Comparison of ENCODE assay signal across 8 mouse cellular contexts in the genomic region with DNA sequence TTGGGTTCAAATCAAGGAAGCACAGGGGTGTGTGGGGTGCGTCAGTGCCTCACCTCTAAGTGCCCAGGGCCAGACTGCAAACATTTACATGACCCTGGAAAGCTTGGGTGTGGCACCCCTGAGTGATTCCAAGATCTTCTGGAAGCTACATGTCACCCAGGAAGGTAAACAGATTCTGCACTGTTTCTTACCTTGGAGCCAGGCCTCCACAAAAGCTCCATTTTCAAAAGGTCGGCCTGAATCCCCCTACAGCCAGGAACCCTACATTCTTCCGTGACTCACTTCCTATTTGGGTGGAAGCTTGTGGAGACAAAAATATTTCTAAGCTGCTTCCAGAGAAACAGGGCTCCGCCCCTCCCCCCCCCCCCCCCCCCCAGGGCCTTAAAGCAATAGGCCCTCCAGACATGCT. TPM values are rescaled to one million over a fixed set of nuclear protein-coding genes. Genes with fewer than 3 reads are reported as not detected.
DNase-seq lines count a peak whose midpoint lies in the region; ATAC-seq and TF ChIP-seq lines count a peak whose summit lies in the region.
"Had no signal": no experiment of that assay in that cellular context is flagged by ENCODE, and none has a peak within 500 bp of the region (broad histone marks: within the 10 kb centered on the region; RNA-seq: fewer than 3 reads in every experiment).

No protein-coding gene starts in this region.

- 27% methylated on average over 4 of the region's 4 CpGs for WGBS in limb, embryonic 15.5 days
- WGBS in limb, embryonic 10.5 days, result 75% methylated on average over 4 of the region's 4 CpGs
- WGBS in olfactory bulb, adult 2 months, result 22% methylated on average over 4 of the region's 4 CpGs
- 67% methylated on average over 4 of the region's 4 CpGs for WGBS in hindbrain, embryonic 13.5 days

- no peak overlapping the region for H3K4me3 ChIP-seq in limb, embryonic 15.5 days
- no peak overlapping the region for H3K4me3 ChIP-seq in limb, embryonic 10.5 days
- H3K4me3 ChIP-seq in embryonic fibroblast, embryonic 13.5 days (ENCODE audit: insufficient read depth, low read length), result no peak overlapping the region
- H3K4me3 ChIP-seq in olfactory bulb, adult 2 months (ENCODE audit: insufficient read depth, low read depth, low read length), result 0 out of 2 replicates have a peak overlapping the region, but pooled peaks have one; percentile 18
- H3K4me3 ChIP-seq in hindbrain, embryonic 13.5 days, result no peak overlapping the region

- peak overlapping the region; percentile 47 for H3K27ac ChIP-seq in limb, embryonic 15.5 days
- no peak overlapping the region for H3K27ac ChIP-seq in limb, embryonic 10.5 days
- peak overlapping the region; percentile 65 for H3K27ac ChIP-seq in embryonic fibroblast, embryonic 13.5 days (ENCODE audit: insufficient read depth, low read length)
- H3K27ac ChIP-seq in olfactory bulb, adult 2 months (ENCODE audit: insufficient read depth, low read depth, low read length), result peak overlapping the region; percentile 56
- no peak overlapping the region; the same call in 1 of the 2 replicates for H3K27ac ChIP-seq in hindbrain, embryonic 13.5 days

- intact Hi-C loops in heart, postnatal 25 days (cut with DNase I), result no loop called here

- peaks cover 9% of the 10 kb centered on the region for H3K4me1 ChIP-seq in limb, embryonic 15.5 days
- no peaks in the 10 kb centered on the region for H3K4me1 ChIP-seq in limb, embryonic 10.5 days
- peaks cover 19% of the 10 kb centered on the region for H3K4me1 ChIP-seq in embryonic fibroblast, embryonic 13.5 days (ENCODE audit: control insufficient read depth, insufficient read depth, low read length)
- H3K4me1 ChIP-seq in olfactory bulb, adult 2 months (ENCODE audit: control insufficient read depth, insufficient read depth, low read length), result peaks cover 10% of the 10 kb centered on the region
- no peaks in the 10 kb centered on the region for H3K4me1 ChIP-seq in hindbrain, embryonic 13.5 days (replicated peaks)

- no peak overlapping the region for H3K4me2 ChIP-seq in limb, embryonic 15.5 days
- H3K4me2 ChIP-seq in hindbrain, embryonic 13.5 days, result no peak overlapping the region

- H3K9ac ChIP-seq in limb, embryonic 15.5 days, result no peak overlapping the region
- H3K9ac ChIP-seq in hindbrain, embryonic 13.5 days, result no peak overlapping the region

- no peak for ATAC-seq in limb, embryonic 15.5 days (ENCODE audit: insufficient number of reproducible peaks, low FRiP score, low TSS enrichment, low read depth)
- ATAC-seq in hindbrain, embryonic 13.5 days (ENCODE audit: low FRiP score), result no peak

- peaks cover 12% of the 10 kb centered on the region for H3K36me3 ChIP-seq in limb, embryonic 15.5 days
- peaks cover 26% of the 10 kb centered on the region for H3K36me3 ChIP-seq in limb, embryonic 10.5 days
- H3K36me3 ChIP-seq in hindbrain, embryonic 13.5 days, result peaks cover 27% of the 10 kb centered on the region

- no peak for TF ChIP-seq CTCF in embryonic fibroblast, embryonic 13.5 days (IDR thresholded peaks at IDR 0.05; ENCODE audit: borderline replicate concordance, insufficient read depth, low read length)
- TF ChIP-seq CTCF in olfactory bulb, adult 2 months (IDR thresholded peaks at IDR 0.05; ENCODE audit: insufficient read depth, low read depth, low read length), result no peak

- DNase-seq in limb, embryonic 10.5 days (ENCODE audit: low spot score), result no peak
- peak; percentile 23 for DNase-seq in heart, postnatal 25 days (ENCODE audit: low spot score)
- DNase-seq in thymus, postnatal 36 days, result no peak
- DNase-seq: right cerebral cortex, postnatal 25 days had no signal

- H3K9me3 ChIP-seq in limb, embryonic 15.5 days, result no peaks in the 10 kb centered on the region
- H3K9me3 ChIP-seq in limb, embryonic 10.5 days (replicated peaks), result no peaks in the 10 kb centered on the region
- no peaks in the 10 kb centered on the region for H3K9me3 ChIP-seq in hindbrain, embryonic 13.5 days

- no peak for TF ChIP-seq POLR2A in embryonic fibroblast, embryonic 13.5 days (IDR thresholded peaks at IDR 0.05; ENCODE audit: low read depth, low read length)
- TF ChIP-seq POLR2A in olfactory bulb, adult 2 months (IDR thresholded peaks at IDR 0.05; ENCODE audit: insufficient read depth, low read depth, low read length), result no peak

- no peaks in the 10 kb centered on the region for H3K27me3 ChIP-seq in limb, embryonic 15.5 days
- H3K27me3 ChIP-seq in limb, embryonic 10.5 days (ENCODE audit: low read depth, poor library complexity, severe bottlenecking), result no peaks in the 10 kb centered on the region
- H3K27me3 ChIP-seq in hindbrain, embryonic 13.5 days, result no peaks in the 10 kb centered on the region

RNA-seq across cellular contexts. Expression of a gene that starts 34.3 kb away (rescaled TPM):
- 16.9 and 20.9 TPM in 2 replicates for polyA plus RNA-seq in limb, embryonic 15.5 days (2015; fragmentation: Nextera tagmentation; extraction: Ambion mirVana)
- polyA plus RNA-seq in limb, embryonic 10.5 days (2016; fragmentation: Nextera tagmentation; extraction: Ambion mirVana), result 17.2 and 20.5 TPM in 2 replicates
- polyA plus RNA-seq in embryonic fibroblast, embryonic 13.5 days (2011; ENCODE audit: insufficient read length, low read depth, missing spikeins), result 90.7 and 102 TPM in 2 replicates
- total RNA-seq in heart, postnatal 25 days (2021), result 100 to 1,000 TPM in 1 of 2 experiments, 10 to 100 TPM in 1; 97.2 to 125 TPM
- polyA plus RNA-seq in olfactory bulb, adult 2 months (2012; ENCODE audit: insufficient read depth, insufficient read length, low replicate concordance, missing spikeins), result 90.2 TPM in 1 of 2 replicates, not detected in the other
- 30.6 and 31.3 TPM in 2 replicates for polyA plus RNA-seq in hindbrain, embryonic 13.5 days (2015; fragmentation: Nextera tagmentation; extraction: Ambion mirVana)

Comparison
In these comparisons a context has a peak if more than half of its experiments do, and no peak if none do; other contexts are left out.
1. H3K27ac ChIP-seq: peak in limb, embryonic 15.5 days (single experiment), embryonic fibroblast, embryonic 13.5 days (single experiment) and olfactory bulb, adult 2 months (single experiment); none in limb, embryonic 10.5 days (single experiment) and hindbrain, embryonic 13.5 days (single experiment).